Mouse (Mus musculus) myocyte (in vitro differentiated cells): ENCODE measurements around the gene Pde4d. TPM values are rescaled to one million over a fixed set of nuclear protein-coding genes. Genes with fewer than 3 reads are reported as not detected.

Experiments used
- H3K27me3 ChIP-seq: one replicate; pipeline ENCODE4 v1.6.1; 2011; ENCODE audit not compliant: control insufficient read depth, insufficient read depth, insufficient read length
- H3K36me3 ChIP-seq: one replicate; pipeline ENCODE4 v1.6.1; 2011; ENCODE audit not compliant: control insufficient read depth, insufficient read depth
- H3K4me2 ChIP-seq: one replicate; pipeline ENCODE4 v1.6.1; 2011; ENCODE audit warnings: low read depth, control low read depth
- H3K4me3 ChIP-seq: one replicate; pipeline ENCODE4 v1.5.1; 2011; ENCODE audit warnings: mild to moderate bottlenecking, control low read depth, moderate library complexity
- H3K79me2 ChIP-seq: one replicate; pipeline ENCODE4 v1.6.1; 2011; ENCODE audit not compliant: control insufficient read depth, insufficient read depth
- H3ac ChIP-seq: one replicate; pipeline ENCODE4 v1.6.1; 2011; ENCODE audit not compliant: control insufficient read depth, insufficient read length
- CEBPB ChIP-seq: IDR thresholded peaks from 2 replicates; pipeline ENCODE4 v1.6.1; 2011; ENCODE audit warnings: mild to moderate bottlenecking, moderate library complexity; ENCODE audit not compliant: poor library complexity, insufficient read depth, severe bottlenecking
- E2F4 ChIP-seq: IDR thresholded peaks from one replicate; pipeline ENCODE4 v1.6.1; 2011; ENCODE audit warnings: mild to moderate bottlenecking, control low read depth, moderate library complexity; ENCODE audit not compliant: insufficient read depth
- MAX ChIP-seq: IDR thresholded peaks from one replicate; pipeline ENCODE4 v1.6.1; 2011; ENCODE audit warnings: low read depth, mild to moderate bottlenecking, control low read depth
- MYOD1 ChIP-seq, 3 experiments: IDR thresholded peaks; one replicate each; pipeline ENCODE4 v1.6.1; 2011; ENCODE audit warnings: control low read depth in 2 of 3, low read depth in 2 of 3, mild to moderate bottlenecking in 2 of 3, moderate library complexity in 1 of 3; ENCODE audit not compliant: insufficient read length in 2 of 3, control insufficient read depth in 1 of 3
- MYOG ChIP-seq, 3 experiments: IDR thresholded peaks; one replicate each; pipeline ENCODE4 v1.6.1; 2011; ENCODE audit warnings: control low read depth in 2 of 3, low read depth in 2 of 3, mild to moderate bottlenecking in 2 of 3; ENCODE audit not compliant: insufficient read length in 2 of 3, control insufficient read depth in 1 of 3, insufficient read depth in 1 of 3
- POLR2A ChIP-seq: IDR thresholded peaks from one replicate; pipeline ENCODE4 v1.6.1; 2011; ENCODE audit warnings: low read depth, mild to moderate bottlenecking, control low read depth, moderate library complexity; ENCODE audit not compliant: insufficient read length
- POLR2AphosphoS2 ChIP-seq: IDR thresholded peaks from one replicate; pipeline ENCODE4 v1.6.1; 2011; ENCODE audit warnings: low read depth, control low read depth; ENCODE audit not compliant: insufficient read length
- REST ChIP-seq: IDR thresholded peaks from one replicate; pipeline ENCODE4 v1.6.1; 2011; ENCODE audit warnings: mild to moderate bottlenecking, control low read depth, moderate library complexity; ENCODE audit not compliant: insufficient read depth, insufficient read length
- SRF ChIP-seq: IDR thresholded peaks from one replicate; pipeline ENCODE4 v1.6.1; 2011; ENCODE audit warnings: low read depth; ENCODE audit not compliant: control insufficient read depth, insufficient read length
- TCF12 ChIP-seq: IDR thresholded peaks from one replicate; pipeline ENCODE4 v1.6.1; 2011; ENCODE audit warnings: mild to moderate bottlenecking, control low read depth; ENCODE audit not compliant: poor library complexity, insufficient read depth, severe bottlenecking
- TCF3 ChIP-seq: IDR thresholded peaks from one replicate; pipeline ENCODE4 v1.6.1; 2011; ENCODE audit warnings: low read depth, control low read depth; ENCODE audit not compliant: insufficient read length
- USF1 ChIP-seq: IDR thresholded peaks from one replicate; pipeline ENCODE4 v1.6.1; 2011; ENCODE audit warnings: low read depth, mild to moderate bottlenecking, control low read depth, moderate library complexity
- polyA plus RNA-seq: library from polyadenylated mRNA; unstranded; fragments of >200 nt; fragmentation: generic; extraction: Trizol; gene quantifications from one replicate; pipeline ENCODE4 v1.2.1, GENCODE M21; 2012; ENCODE audit warnings: missing spikeins

Gene Pde4d
- polyA plus RNA-seq, 1 experiment: 8.2 TPM

DNA sequence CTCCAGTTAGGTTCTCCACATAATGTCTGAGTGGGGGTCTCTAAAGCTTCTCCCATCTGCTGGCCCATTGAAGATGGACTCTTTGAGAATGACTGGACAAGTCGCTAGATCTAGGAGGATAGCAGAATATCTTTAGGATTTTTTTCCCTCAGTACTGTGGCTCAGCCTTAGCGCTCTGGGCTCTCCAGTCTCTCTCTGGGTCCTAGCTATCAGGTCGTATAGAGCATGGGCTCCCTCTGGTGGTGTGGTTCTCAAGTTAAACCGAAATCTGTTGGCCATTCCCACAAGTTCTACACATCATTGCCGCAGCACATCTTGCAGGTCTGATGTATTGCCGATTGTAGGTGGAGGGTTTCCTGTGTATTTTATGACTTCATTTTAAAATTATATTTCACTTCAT is 1098.0 kb downstream of the Pde4d start:
- Histone ChIP-seq H3ac (no peak overlapping the region), H3K27me3 (no peaks in the 10 kb centered on the region), H3K79me2 (no peaks in the 10 kb centered on the region), H3K36me3 (no peaks in the 10 kb centered on the region), H3K4me2 (no peak overlapping the region), H3K4me3 (no peak overlapping the region)
- TF ChIP-seq MAX (no peak), SRF (no peak), TCF12 (no peak), MYOD1 (IDR thresholded peaks at IDR 0.05; ENCODE audit: control insufficient read depth in 1 of 3, insufficient read length in 2 of 3, low read depth in 2 of 3) (no peak)

DNA sequence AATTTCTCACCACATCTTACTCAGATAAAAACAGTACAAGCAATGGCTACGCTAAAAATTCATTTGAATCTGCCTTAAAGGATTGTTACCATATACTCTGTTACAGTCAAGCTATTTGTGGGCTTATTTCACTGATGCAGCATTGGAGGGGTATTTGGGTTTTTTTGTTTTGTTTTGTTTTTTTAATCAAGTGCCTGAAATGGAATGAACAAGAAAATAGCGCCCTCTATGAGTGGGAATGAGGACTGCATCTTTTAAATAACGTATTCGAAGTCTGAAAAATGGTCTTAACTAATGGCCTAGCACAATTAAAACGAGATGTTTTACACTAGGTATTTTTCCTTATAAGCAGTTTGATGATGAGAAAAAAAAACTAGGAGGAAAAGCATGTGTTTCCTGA is 1098.5 kb downstream of the Pde4d start:
- TF ChIP-seq REST (no peak), CEBPB (no peak), USF1 (no peak)
- no peak overlapping the region for H3ac ChIP-seq
- no peak overlapping the region for H3K4me2 ChIP-seq

DNA sequence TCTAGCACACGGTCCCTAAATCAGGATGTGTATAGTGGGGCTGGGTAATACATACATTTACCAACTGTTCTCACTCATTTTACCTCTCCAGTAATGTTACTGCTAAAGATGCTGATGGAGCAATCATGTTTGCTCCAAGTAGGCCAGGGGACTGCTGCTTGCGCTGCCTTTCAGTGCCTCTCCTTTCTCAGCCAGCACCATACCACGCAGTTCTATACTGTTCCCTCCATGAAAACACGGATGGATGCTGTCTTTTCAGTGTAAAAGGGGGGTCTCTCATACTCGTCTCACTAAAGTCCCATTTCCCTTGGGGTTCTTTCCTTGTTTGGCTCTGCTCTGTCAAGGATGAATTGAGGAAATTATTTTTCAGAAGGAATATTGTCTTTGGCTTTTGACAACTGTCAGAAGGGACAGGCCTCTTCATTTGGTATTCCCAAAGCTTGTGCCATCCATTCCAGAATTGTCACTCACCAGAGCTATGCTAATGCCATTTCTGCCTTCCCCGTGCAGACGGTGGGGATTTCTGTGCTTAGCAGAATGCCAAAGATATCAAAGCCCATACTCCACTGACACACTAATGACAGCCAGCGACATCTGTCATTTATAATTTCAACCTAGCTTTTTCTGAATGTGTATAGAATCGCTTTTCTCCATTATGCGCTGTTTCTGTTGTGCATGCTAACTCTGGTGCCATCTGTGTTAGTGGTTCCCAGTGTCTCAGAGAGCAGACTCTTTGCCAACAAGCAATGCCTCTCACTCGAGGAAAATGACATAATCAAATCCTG is 1099.2 kb downstream of the Pde4d start:
- TF ChIP-seq SRF (no peak), MAX (no peak), CEBPB (no peak), E2F4 (no peak), POLR2AphosphoS2 (no peak), TCF3 (no peak), MYOD1 (IDR thresholded peaks at IDR 0.05; ENCODE audit: control insufficient read depth in 1 of 3, insufficient read length in 2 of 3, low read depth in 2 of 3) (no peak), USF1 (no peak), TCF12 (no peak), REST (no peak), MYOG (IDR thresholded peaks at IDR 0.05; ENCODE audit: control insufficient read depth in 1 of 3, insufficient read depth in 1 of 3, insufficient read length in 2 of 3, low read depth in 2 of 3) (no peak), POLR2A (no peak)
- H3K79me2 ChIP-seq: no peaks in the 10 kb centered on the region
- H3K4me2 ChIP-seq: no peak overlapping the region
- H3K36me3 ChIP-seq: no peaks in the 10 kb centered on the region
- no peak overlapping the region for H3K4me3 ChIP-seq
- no peak overlapping the region for H3ac ChIP-seq
- no peaks in the 10 kb centered on the region for H3K27me3 ChIP-seq

More for the DNA sequence above, 1098.5 kb downstream of the Pde4d start:
- H3K4me3 ChIP-seq: no peak overlapping the region
- H3K36me3 ChIP-seq: no peaks in the 10 kb centered on the region
- no peaks in the 10 kb centered on the region for H3K27me3 ChIP-seq
- H3K79me2 ChIP-seq: no peaks in the 10 kb centered on the region

DNA sequence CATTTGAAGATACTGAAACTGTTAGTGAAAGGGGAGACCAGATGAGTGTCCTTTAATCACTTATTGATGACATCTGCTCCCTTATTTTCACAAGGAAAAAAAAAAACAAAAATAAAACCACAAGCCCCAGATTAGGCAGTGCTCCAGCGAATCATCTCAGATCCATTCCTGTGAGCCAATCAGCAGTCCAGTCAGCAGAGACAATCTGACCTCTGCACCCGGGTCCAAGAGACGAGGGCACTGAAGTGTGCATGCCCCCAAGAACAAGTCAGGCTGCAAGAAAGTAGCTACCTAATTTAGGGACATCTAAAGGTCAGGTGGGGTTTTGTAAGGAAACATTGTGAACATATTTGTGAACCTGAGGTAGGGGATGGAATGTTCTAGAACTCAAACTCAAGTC is 1102.1 kb downstream of the Pde4d start:
- Histone ChIP-seq H3K4me3 (no peak overlapping the region), H3K4me2 (no peak overlapping the region), H3ac (no peak overlapping the region), H3K79me2 (no peaks in the 10 kb centered on the region), H3K27me3 (no peaks in the 10 kb centered on the region), H3K36me3 (no peaks in the 10 kb centered on the region)
- TF ChIP-seq SRF (no peak), TCF12 (no peak), POLR2AphosphoS2 (no peak), CEBPB (no peak), MAX (no peak), E2F4 (no peak), TCF3 (no peak), USF1 (no peak), POLR2A (no peak), REST (no peak), MYOG (IDR thresholded peaks at IDR 0.05; ENCODE audit: control insufficient read depth in 1 of 3, insufficient read depth in 1 of 3, insufficient read length in 2 of 3, low read depth in 2 of 3) (no peak), MYOD1 (IDR thresholded peaks at IDR 0.05; ENCODE audit: control insufficient read depth in 1 of 3, insufficient read length in 2 of 3, low read depth in 2 of 3) (no peak)

DNA sequence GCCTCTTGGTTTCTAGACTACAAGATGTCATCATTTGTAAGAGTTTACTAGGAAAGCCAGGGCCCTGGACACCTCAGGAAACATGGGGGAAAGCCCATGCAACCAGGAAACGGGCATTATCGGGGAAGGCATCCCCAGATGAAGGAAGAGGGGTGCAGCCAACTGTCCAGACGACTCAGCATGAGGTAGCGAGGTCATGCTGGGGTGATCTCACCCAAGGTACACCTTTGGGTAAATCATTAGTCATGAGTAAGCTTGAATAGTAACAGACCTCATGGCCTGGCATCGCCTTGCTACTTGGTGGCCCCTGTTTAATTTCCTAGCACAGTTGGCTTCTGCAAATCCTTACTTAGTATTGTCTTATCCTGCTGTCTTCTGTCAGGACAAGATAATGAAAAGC is 1105.8 kb downstream of the Pde4d start:
- TF ChIP-seq TCF3 (no peak), MYOD1 (IDR thresholded peaks at IDR 0.05; ENCODE audit: control insufficient read depth in 1 of 3, insufficient read length in 2 of 3, low read depth in 2 of 3) (no peak), POLR2A (no peak), POLR2AphosphoS2 (no peak), REST (no peak), TCF12 (no peak), E2F4 (no peak), MAX (no peak), CEBPB (no peak), SRF (no peak), USF1 (no peak)
- Histone ChIP-seq H3K4me2 (no peak overlapping the region), H3K36me3 (no peaks in the 10 kb centered on the region), H3K4me3 (no peak overlapping the region), H3K79me2 (no peaks in the 10 kb centered on the region), H3ac (no peak overlapping the region), H3K27me3 (no peaks in the 10 kb centered on the region)
